Mouse (Mus musculus) urinary bladder, postnatal 14 days (tissue): ENCODE measurements around the gene Srgap2.
"Not testable (repeated sequence)": the region's sequence is repeated elsewhere in the genome, so short reads cannot be mapped to it uniquely, and the experiment has no call there.

ENCODE experiments used
- DNase-seq: peaks from one replicate; pipeline ENCODE4 v3.0.0; 2021; ENCODE audit warnings: low spot score

The Srgap2 gene

GRCm38 (mm10) chr1:131527281-131528080 lies at the start of gene Srgap2, which contains the start of gene Fam72a:
Gene Srgap2, minus strand, starts transcription at chr1:131527352.
Gene Fam72a, plus strand, starts transcription at chr1:131527903.
- peak; percentile 98 for DNase-seq

GRCm38 (mm10) chr1:131573721-131574120 lies 46.6 kb upstream of the Srgap2 start:
- DNase-seq = no peak

GRCm38 (mm10) chr1:131570391-131570790 lies 43.2 kb upstream of the Srgap2 start:
- DNase-seq = no peak

GRCm38 (mm10) chr1:131569721-131570120 lies 42.6 kb upstream of the Srgap2 start:
- peak; percentile 4 for DNase-seq

- not testable (repeated sequence) for DNase-seq
These were observed 38.9 kb upstream of the Srgap2 start for GRCm38 (mm10) chr1:131566056-131566455.

- DNase-seq = no peak
These were observed 34.9 kb upstream of the Srgap2 start for GRCm38 (mm10) chr1:131562081-131562480.

GRCm38 (mm10) chr1:131560500-131560899 lies 33.3 kb upstream of the Srgap2 start:
- DNase-seq = no peak

GRCm38 (mm10) chr1:131555042-131555812 lies 28.1 kb upstream of the Srgap2 start:
- DNase-seq = peak; percentile 83

GRCm38 (mm10) chr1:131553428-131553827 lies 26.3 kb upstream of the Srgap2 start:
- no peak for DNase-seq

- no peak for DNase-seq
These were observed 24.8 kb upstream of the Srgap2 start for GRCm38 (mm10) chr1:131551956-131552355.

- DNase-seq = no peak
These were observed 21.6 kb upstream of the Srgap2 start for GRCm38 (mm10) chr1:131548494-131549365.

- DNase-seq = no peak
These were observed 19.9 kb upstream of the Srgap2 start for GRCm38 (mm10) chr1:131546798-131547690.

- no peak for DNase-seq
These were observed 16.9 kb upstream of the Srgap2 start for GRCm38 (mm10) chr1:131543886-131544565.

GRCm38 (mm10) chr1:131541903-131542302 lies 14.8 kb upstream of the Srgap2 start:
- no peak for DNase-seq

GRCm38 (mm10) chr1:131541431-131541830 lies 14.3 kb upstream of the Srgap2 start:
- peak; percentile 8 for DNase-seq

GRCm38 (mm10) chr1:131540795-131541194 lies 13.6 kb upstream of the Srgap2 start:
- DNase-seq = no peak

- DNase-seq = peak; percentile 23
These were observed 12.6 kb upstream of the Srgap2 start for GRCm38 (mm10) chr1:131539771-131540170.

- no peak for DNase-seq
These were observed 1.5 kb upstream of the Srgap2 start for GRCm38 (mm10) chr1:131528561-131529166.

GRCm38 (mm10) chr1:131528081-131528507 lies 942 bp upstream of the Srgap2 start:
- DNase-seq = peak; percentile 77
